Mouse (Mus musculus) CD4-positive naive resting alpha-beta T cell, adult 76 days (primary cell): Measurements from ENCODE around the gene Naa16. TPM values are rescaled to one million over a fixed set of nuclear protein-coding genes. Genes with fewer than 3 reads are reported as not detected.

Experiments used
- total RNA-seq: library from RNA; stranded (reverse); gene quantifications from one replicate; pipeline ENCODE4 v1.2.4, GENCODE M21; 2023

Naa16 gene
- total RNA-seq = 57.1 TPM

GRCm38 (mm10) chr14:79390265-79390926, at the start of gene Naa16:
TSS of gene Naa16 (minus strand) at chr14:79390778.

GRCm38 (mm10) chr14:79425979-79426729, 35.6 kb upstream of the Naa16 start, which contains the start of gene Kbtbd7:
TSS of gene Kbtbd7 (plus strand) at chr14:79426511.

GRCm38 (mm10) chr14:79397321-79398122, 6.9 kb upstream of the Naa16 start, which contains the start of gene Mtrf1:
TSS of gene Mtrf1 (plus strand) at chr14:79397772.

GRCm38 (mm10) chr14:79301466-79301875, 89.1 kb downstream of the Naa16 start, which contains the start of gene Rgcc:
TSS of gene Rgcc (minus strand) at chr14:79301645.

Other genes starting within 250 kb of the Naa16 start
- not detected for gene Zfp957, start 143.4 kb downstream of the Naa16 start, total RNA-seq
- gene Rgcc, start 89.1 kb downstream of the Naa16 start, total RNA-seq = 454 TPM
- 0.32 TPM for gene Mtrf1, start 7.0 kb upstream of the Naa16 start, total RNA-seq
- gene Kbtbd7, start 35.7 kb upstream of the Naa16 start, total RNA-seq = 10.3 TPM
- 0.23 TPM for gene Kbtbd6, start 61.1 kb upstream of the Naa16 start, total RNA-seq
- gene Elf1, start 90.4 kb upstream of the Naa16 start, total RNA-seq = 243 TPM
- 24.9 TPM for gene Wbp4, start 90.7 kb upstream of the Naa16 start, total RNA-seq
- gene Sugt1, start 196.9 kb upstream of the Naa16 start, total RNA-seq = 79.8 TPM